Mouse (Mus musculus) thymus, adult 2 months (tissue): ENCODE results near the gene P2rx4.

Experiments used
- CTCF ChIP-seq: fragments of 200-500 bp; IDR thresholded peaks from 2 replicates; pipeline ENCODE4 v1.5.1; 2012; ENCODE audit warnings: mild to moderate bottlenecking, control low read depth, low read length, moderate library complexity, borderline replicate concordance; ENCODE audit not compliant: control insufficient read depth, poor library complexity, insufficient read depth; ENCODE audit errors: extremely low read depth
- POLR2A ChIP-seq: fragments of 200-500 bp; IDR thresholded peaks from 2 replicates; pipeline ENCODE4 v1.6.1; 2012; ENCODE audit warnings: mild to moderate bottlenecking, low read length, control low read depth, moderate library complexity; ENCODE audit not compliant: control insufficient read depth, poor library complexity, insufficient read depth; ENCODE audit errors: extremely low read depth

- TF ChIP-seq CTCF (no peak), POLR2A (no peak)
These were observed 38.1 kb upstream of the P2rx4 start for GRCm38 (mm10) chr5:122668981-122669897.
